ENCODE assay signal across 8 mouse cellular contexts in genomic region chr5:81021006-81021320, GRCm38 (mm10). TPM values are rescaled to one million over a fixed set of nuclear protein-coding genes. Genes with fewer than 3 reads are reported as not detected.
DNase-seq lines count a peak whose midpoint lies in the region; ATAC-seq and TF ChIP-seq lines count a peak whose summit lies in the region.

No protein-coding gene starts in this region.

- no peak for ATAC-seq in heart, postnatal 0 days (ENCODE audit: insufficient read depth, low read depth)
- ATAC-seq in liver, postnatal 0 days: no peak
- no peak for ATAC-seq in activated CD4-positive, CD25-positive, alpha-beta regulatory T cell, adult 4 months
- no peak for ATAC-seq in inflammation-experienced regulatory T-cells, adult 6 months

- WGBS in heart, adult 2 months: 2% methylated on average over 6 of the region's 6 CpGs
- 1% methylated on average over 6 of the region's 6 CpGs for WGBS in heart, postnatal 0 days
- WGBS in liver, postnatal 0 days (ENCODE audit: insufficient replicate concordance): 0% methylated on average over 6 of the region's 6 CpGs

- H3K4me3 ChIP-seq in heart, adult 2 months: peak overlapping the region; percentile 53
- peak overlapping the region; percentile 79 for H3K4me3 ChIP-seq in E14TG2a.4 (replicated peaks; ENCODE audit: low read length)
- H3K4me3 ChIP-seq in heart, postnatal 0 days (ENCODE audit: low read depth, low read length): peak overlapping the region; percentile 74
- H3K4me3 ChIP-seq in liver, postnatal 0 days (ENCODE audit: low read depth, low read length): peak overlapping the region; percentile 55

- H3K79me2 ChIP-seq in heart, adult 2 months (replicated peaks; ENCODE audit: control insufficient read depth, insufficient read depth, low read length): no peaks in the 10 kb centered on the region

- peaks cover 15% of the 10 kb centered on the region for H3K27me3 ChIP-seq in heart, adult 2 months (ENCODE audit: control insufficient read depth, insufficient read depth, low read length)
- peaks cover 51% of the 10 kb centered on the region for H3K27me3 ChIP-seq in E14TG2a.4 (ENCODE audit: insufficient read depth, low read length)
- H3K27me3 ChIP-seq in heart, postnatal 0 days (ENCODE audit: control insufficient read depth, insufficient read depth, low read length): peaks cover 35% of the 10 kb centered on the region
- H3K27me3 ChIP-seq in liver, postnatal 0 days (ENCODE audit: insufficient read depth, low read length): peaks cover 56% of the 10 kb centered on the region

- no peaks in the 10 kb centered on the region for H3K36me3 ChIP-seq in heart, adult 2 months (ENCODE audit: control insufficient read depth, insufficient read depth, low read length)
- H3K36me3 ChIP-seq in E14TG2a.4 (ENCODE audit: insufficient read depth, low read length): no peaks in the 10 kb centered on the region
- no peaks in the 10 kb centered on the region for H3K36me3 ChIP-seq in heart, postnatal 0 days (replicated peaks; ENCODE audit: control insufficient read depth, insufficient read depth, low read length)
- no peaks in the 10 kb centered on the region for H3K36me3 ChIP-seq in liver, postnatal 0 days (replicated peaks; ENCODE audit: insufficient read depth, low read length)

- H3K9me3 ChIP-seq in E14TG2a.4 (ENCODE audit: low read length): no peaks in the 10 kb centered on the region; the same call in 1 of the 2 replicates
- no peaks in the 10 kb centered on the region for H3K9me3 ChIP-seq in heart, postnatal 0 days (replicated peaks; ENCODE audit: control insufficient read depth, low read length)
- no peaks in the 10 kb centered on the region for H3K9me3 ChIP-seq in liver, postnatal 0 days (ENCODE audit: low read length)

- intact Hi-C loops in heart, adult 2 months (cut with DNase I): no loop called here
- intact Hi-C loops in heart, postnatal 36 days (cut with DNase I): no loop called here

- no peak for TF ChIP-seq EP300 in heart, adult 2 months (IDR thresholded peaks at IDR 0.05; ENCODE audit: insufficient read depth, low read depth, low read length)
- TF ChIP-seq EP300 in heart, postnatal 0 days (IDR thresholded peaks at IDR 0.05; ENCODE audit: low read depth): no peak
- TF ChIP-seq EP300 in liver, postnatal 0 days (IDR thresholded peaks at IDR 0.05; ENCODE audit: low read depth): no peak

- DNase-seq in heart, adult 2 months: no peak
- no peak for DNase-seq in heart, postnatal 36 days
- DNase-seq in heart, postnatal 0 days (ENCODE audit: low spot score): no peak
- no peak for DNase-seq in liver, postnatal 0 days
- DNase-seq in adrenal gland, adult 18-20 months (ENCODE audit: low spot score in 2 of 2): no peak

- peak overlapping the region; percentile 38; the same call in 1 of the 2 replicates for H3K9ac ChIP-seq in heart, adult 2 months (ENCODE audit: low read depth, low read length)
- no peak overlapping the region for H3K9ac ChIP-seq in heart, postnatal 0 days (replicated peaks; ENCODE audit: low read depth, low read length)
- no peak overlapping the region for H3K9ac ChIP-seq in liver, postnatal 0 days (replicated peaks)

- peaks cover 2% of the 10 kb centered on the region; the same call in 1 of the 2 replicates for H3K4me1 ChIP-seq in heart, adult 2 months (ENCODE audit: control insufficient read depth, insufficient read depth, low read length)
- H3K4me1 ChIP-seq in E14TG2a.4 (replicated peaks; ENCODE audit: low read depth, low read length): peaks cover 21% of the 10 kb centered on the region
- peaks cover 11% of the 10 kb centered on the region for H3K4me1 ChIP-seq in heart, postnatal 0 days (ENCODE audit: control insufficient read depth, insufficient read depth)
- H3K4me1 ChIP-seq in liver, postnatal 0 days (ENCODE audit: insufficient read depth): no peaks in the 10 kb centered on the region; the same call in none of the 2 replicates

- no peak overlapping the region; the same call in none of the 2 replicates for H3K27ac ChIP-seq in heart, adult 2 months
- H3K27ac ChIP-seq in heart, postnatal 0 days (ENCODE audit: low read depth): no peak overlapping the region
- H3K27ac ChIP-seq in liver, postnatal 0 days (ENCODE audit: low read depth): no peak overlapping the region

- no peak for TF ChIP-seq CTCF in heart, adult 2 months (IDR thresholded peaks at IDR 0.05)
- TF ChIP-seq CTCF in E14TG2a.4 (conservative IDR thresholded peaks at IDR 0.05; ENCODE audit: low read length): no peak
- TF ChIP-seq CTCF in heart, postnatal 0 days (IDR thresholded peaks at IDR 0.05; ENCODE audit: low read depth): no peak
- no peak for TF ChIP-seq CTCF in liver, postnatal 0 days (IDR thresholded peaks at IDR 0.05; ENCODE audit: low read depth)

- peak overlapping the region; percentile 99 for H3K4me2 ChIP-seq in heart, postnatal 0 days (ENCODE audit: low read depth, low read length)
- peak overlapping the region; percentile 84 for H3K4me2 ChIP-seq in liver, postnatal 0 days (ENCODE audit: low read depth, low read length)

- TF ChIP-seq POLR2A in heart, adult 2 months (IDR thresholded peaks at IDR 0.05; ENCODE audit: insufficient read depth, low read depth, low read length): no peak

RNA-seq across cellular contexts. Expression of gene Adgrl3, which starts 1.0 kb away (rescaled TPM):
- total RNA-seq in heart, adult 2 months (2021): 1 to 10 TPM; 3.4 to 3.5 TPM
- 0.90 and 1.6 TPM in 2 replicates for polyA plus RNA-seq in heart, adult 2 months (2012; rRNA removed)
- 1 to 10 TPM; 2.5 to 3.3 TPM for total RNA-seq in heart, postnatal 36 days (2021)
- 7.3 and 12.8 TPM in 2 replicates for total RNA-seq in heart, postnatal 0 days (2014; rRNA removed; ENCODE audit: low replicate concordance)
- polyA plus RNA-seq in heart, postnatal 0 days (2015; fragmentation: Nextera tagmentation; extraction: Ambion mirVana): 1.5 and 1.7 TPM in 2 replicates
- 0.73 and 1.1 TPM in 2 replicates for polyA plus RNA-seq in liver, postnatal 0 days (2015; fragmentation: Nextera tagmentation; extraction: Ambion mirVana)
- 1 to 10 TPM in 1 of 2 experiments, not detected in 1; 1.4 TPM for polyA plus RNA-seq in activated CD4-positive, CD25-positive, alpha-beta regulatory T cell, adult 4 months (2017; shearing (Covaris generic))
- 1 to 10 TPM; 5.1 to 5.5 TPM for total RNA-seq in adrenal gland, adult 18-20 months (2021)
- under 1 TPM in 1 of 3 experiments, not detected in 2; 0.96 TPM for polyA plus RNA-seq in inflammation-experienced regulatory T-cells, adult 6 months (2017; shearing (Covaris generic))
